Mouse (Mus musculus): Measurements from ENCODE around the gene Zfp423.

GRCm38 (mm10) chr8:87975466-87975809, 16.0 kb upstream of the Zfp423 start:
- no peak for TF ChIP-seq CTCF (IDR thresholded peaks at IDR 0.05; ENCODE audit: borderline replicate concordance, insufficient read depth, low read length)
- TF ChIP-seq POLR2A (IDR thresholded peaks at IDR 0.05; ENCODE audit: low read depth, low read length): no peak
